Mouse (Mus musculus): ENCODE measurements around the gene Gm43638.
"Not testable (repeated sequence)": the region's sequence is repeated elsewhere in the genome, so short reads cannot be mapped to it uniquely, and the experiment has no call there.

Gene Gm43638

GRCm38 (mm10) chr5:87436264-87436663 lies 50.3 kb downstream of the Gm43638 start:
- no peaks in the 10 kb centered on the region for H3K27me3 ChIP-seq (ENCODE audit: control insufficient read depth, insufficient read depth, low read length, poor library complexity, severe bottlenecking)
- H3K36me3 ChIP-seq (ENCODE audit: control insufficient read depth, insufficient read depth, low read length, poor library complexity, severe bottlenecking): no peaks in the 10 kb centered on the region
- no peak for DNase-seq (ENCODE audit: low read depth, low spot score)

- no peaks in the 10 kb centered on the region for H3K36me3 ChIP-seq (ENCODE audit: control insufficient read depth, insufficient read depth, low read length, poor library complexity, severe bottlenecking)
- no peak for DNase-seq (ENCODE audit: low read depth, low spot score)
- H3K27me3 ChIP-seq (ENCODE audit: control insufficient read depth, insufficient read depth, low read length, poor library complexity, severe bottlenecking): no peaks in the 10 kb centered on the region
These were observed 60.9 kb downstream of the Gm43638 start for GRCm38 (mm10) chr5:87425676-87426075.

GRCm38 (mm10) chr5:87424041-87424440 lies 62.6 kb downstream of the Gm43638 start, which contains the start of gene Ugt2b38:
Gene Ugt2b38, minus strand, starts transcription at chr5:87424203.
- not testable (repeated sequence) for H3K27me3 ChIP-seq (ENCODE audit: control insufficient read depth, insufficient read depth, low read length, poor library complexity, severe bottlenecking); H3K36me3 ChIP-seq (ENCODE audit: control insufficient read depth, insufficient read depth, low read length, poor library complexity, severe bottlenecking); DNase-seq (ENCODE audit: low read depth, low spot score)

All from splenic B cell, adult 2 months (primary cell).